Mouse (Mus musculus) bone marrow macrophage, adult 2 months (primary cell): ENCODE data around the gene Crk. TPM values are rescaled to one million over a fixed set of nuclear protein-coding genes. Genes with fewer than 3 reads are reported as not detected.

ENCODE experiments used
- H3K27ac ChIP-seq: 2 replicates; pipeline ENCODE4 v1.5.1; 2012; ENCODE audit warnings: low read depth, low read length; ENCODE audit not compliant: insufficient read depth
- H3K4me1 ChIP-seq: 2 replicates; pipeline ENCODE4 v1.6.1; 2012; ENCODE audit warnings: low read length; ENCODE audit not compliant: control insufficient read depth, insufficient read depth
- H3K4me3 ChIP-seq: 2 replicates; pipeline ENCODE4 v1.5.1; 2012; ENCODE audit warnings: mild to moderate bottlenecking, low read length, moderate library complexity; ENCODE audit not compliant: insufficient read depth
- CTCF ChIP-seq: IDR thresholded peaks from 2 replicates; pipeline ENCODE4 v1.5.1; 2012; ENCODE audit warnings: low read depth, mild to moderate bottlenecking, low read length, moderate library complexity
- POLR2A ChIP-seq: IDR thresholded peaks from 2 replicates; pipeline ENCODE4 v1.6.1; 2012; ENCODE audit warnings: mild to moderate bottlenecking, low read depth, low read length, borderline replicate concordance
- polyA plus RNA-seq: library from polyadenylated mRNA; stranded (reverse); fragments of >200 nt; gene quantifications from 2 replicates; pipeline ENCODE4 v1.2.4, GENCODE M21; 2012; ENCODE audit not compliant: missing spikeins, insufficient read depth, insufficient read length

Crk gene
- polyA plus RNA-seq, 1 experiment: 70.3 TPM

DNA sequence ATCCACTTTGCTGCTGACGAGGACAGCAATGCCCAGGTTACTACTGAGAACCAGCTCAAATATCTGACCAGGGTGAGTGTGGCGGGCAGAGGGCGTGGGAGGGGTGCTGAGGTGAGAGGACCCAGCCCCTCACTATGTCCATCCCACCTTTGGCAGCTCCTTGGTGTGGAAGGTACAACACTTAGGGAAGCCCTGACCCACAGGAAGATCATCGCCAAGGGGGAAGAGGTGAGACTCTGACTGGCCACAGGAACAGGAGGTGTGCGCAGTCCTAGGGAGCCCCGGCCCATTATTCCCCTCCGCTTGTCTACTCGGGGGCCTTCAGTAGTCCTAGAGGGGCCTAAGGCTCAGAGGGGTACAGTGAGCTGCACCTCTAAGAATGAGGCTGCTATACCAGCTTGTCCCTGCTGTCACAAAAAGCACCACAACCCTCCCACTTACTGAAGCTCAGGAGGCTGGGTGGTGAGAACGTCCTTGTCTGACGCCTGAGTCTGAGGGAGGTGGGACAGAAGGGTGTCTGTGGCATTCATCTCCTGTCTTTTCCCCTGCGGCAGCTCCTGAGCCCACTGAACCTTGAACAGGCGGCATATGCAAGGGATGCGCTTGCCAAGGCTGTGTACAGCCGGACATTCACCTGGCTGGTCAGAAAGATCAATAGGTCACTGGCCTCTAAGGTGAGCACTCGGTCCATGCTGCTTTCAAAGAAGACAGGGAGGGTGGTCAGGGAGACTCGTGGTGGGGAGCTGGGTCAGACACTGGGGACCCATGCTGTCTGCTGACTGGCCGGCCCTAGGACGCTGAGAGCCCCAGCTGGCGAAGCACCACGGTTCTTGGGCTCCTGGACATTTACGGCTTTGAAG, 17.9 kb upstream of the Crk start:
- TF ChIP-seq POLR2A (no peak), CTCF (no peak)
- Histone ChIP-seq H3K4me1 (peaks cover 20% of the 10 kb centered on the region), H3K4me3 (no peak overlapping the region), H3K27ac (no peak overlapping the region)

DNA sequence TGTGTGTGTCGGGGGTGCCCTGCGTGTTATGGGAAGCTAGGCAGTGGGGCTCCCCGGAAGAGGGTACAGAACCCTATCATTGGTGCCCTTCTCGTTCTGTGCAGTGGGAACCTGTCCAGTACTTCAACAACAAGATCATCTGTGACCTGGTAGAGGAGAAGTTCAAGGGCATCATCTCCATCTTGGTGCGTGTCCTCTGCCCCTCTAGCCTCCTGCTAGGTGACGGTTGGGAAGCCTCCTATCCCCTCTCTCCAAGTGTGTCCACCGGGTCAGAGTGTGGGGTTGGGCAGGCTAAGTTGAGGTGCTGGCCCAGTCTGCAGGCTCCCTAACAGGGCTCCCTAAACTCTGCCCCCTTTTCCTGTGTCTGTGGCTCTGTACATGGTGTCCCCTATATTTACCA, 16.9 kb upstream of the Crk start:
- TF ChIP-seq CTCF (no peak), POLR2A (no peak)
- Histone ChIP-seq H3K4me1 (peaks cover 20% of the 10 kb centered on the region), H3K4me3 (no peak overlapping the region), H3K27ac (no peak overlapping the region)

DNA sequence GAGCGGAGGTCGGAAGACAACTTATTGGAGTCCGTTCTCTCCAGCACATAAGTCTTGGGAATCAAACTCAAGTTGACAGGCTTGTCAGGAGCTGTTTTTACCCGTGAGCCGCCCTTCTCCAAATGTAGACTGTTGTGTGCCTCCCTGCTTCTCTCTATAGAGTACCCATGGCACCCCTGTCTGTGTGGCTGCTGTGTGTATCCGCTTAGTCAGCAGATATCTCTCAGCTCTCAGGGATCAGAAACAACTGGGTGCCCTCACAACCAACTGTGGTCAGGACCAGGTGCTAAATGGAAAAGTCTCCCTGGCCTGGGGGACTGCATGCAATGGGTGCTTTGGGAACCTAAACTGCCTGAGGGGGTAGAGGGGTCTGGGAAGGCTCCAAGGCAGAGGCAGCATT, 12.8 kb upstream of the Crk start:
- Histone ChIP-seq H3K27ac (no peak overlapping the region), H3K4me1 (peaks cover 12% of the 10 kb centered on the region)
- TF ChIP-seq CTCF (no peak), POLR2A (no peak)

DNA sequence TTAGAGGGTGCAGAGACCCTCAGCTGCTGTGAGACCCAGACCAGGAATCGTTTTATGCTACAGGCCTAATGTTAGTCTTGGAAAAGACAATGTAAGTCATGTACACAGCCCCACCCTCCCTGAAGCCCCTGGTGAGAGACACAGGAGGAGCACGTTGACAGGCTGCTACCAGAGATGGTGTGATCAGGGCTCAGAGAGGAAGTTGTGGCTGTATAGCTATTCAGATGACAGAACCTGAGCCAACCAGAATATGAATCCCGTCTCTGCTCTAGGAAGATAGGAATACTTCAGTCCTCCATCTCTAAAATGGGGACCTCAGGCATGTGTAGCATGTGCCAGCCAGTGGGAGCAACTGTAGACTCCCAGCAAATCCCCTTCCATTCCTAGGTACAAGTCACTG, 10.4 kb upstream of the Crk start:
- Histone ChIP-seq H3K27ac (no peak overlapping the region), H3K4me1 (peaks cover 12% of the 10 kb centered on the region), H3K4me3 (no peak overlapping the region)
- TF ChIP-seq CTCF: no peak
- no peak for TF ChIP-seq POLR2A

More for the DNA sequence above, 12.8 kb upstream of the Crk start:
- no peak overlapping the region for H3K4me3 ChIP-seq

DNA sequence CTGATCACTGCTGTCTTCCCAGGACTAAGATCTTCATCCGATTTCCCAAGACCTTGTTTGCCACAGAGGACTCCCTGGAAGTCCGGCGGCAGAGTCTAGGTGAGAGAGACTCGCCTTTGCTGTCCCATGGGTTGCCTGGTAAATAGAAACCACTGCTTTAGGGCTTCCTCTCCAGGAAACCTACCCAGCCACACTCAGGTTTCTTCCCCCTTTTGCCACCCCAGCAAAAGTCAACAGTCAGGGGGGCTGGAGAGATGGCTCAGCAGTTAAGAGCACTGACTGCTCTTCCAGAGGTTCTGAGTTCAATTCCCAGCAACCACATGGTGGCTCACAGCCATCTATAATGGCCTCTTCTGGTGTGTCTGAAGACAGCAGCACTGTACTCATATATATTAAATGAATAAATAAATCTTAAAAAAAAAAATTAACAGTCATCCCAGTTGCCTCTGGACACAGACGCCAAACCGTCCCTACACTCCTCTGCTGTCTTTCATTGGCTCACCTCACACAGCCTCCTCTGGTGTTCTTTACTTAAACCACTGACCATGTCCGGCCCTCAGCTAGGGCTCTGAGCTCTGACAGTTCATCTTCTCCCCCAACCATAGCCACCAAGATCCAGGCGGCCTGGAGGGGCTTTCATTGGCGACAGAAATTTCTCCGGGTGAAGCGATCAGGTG, 9.7 kb upstream of the Crk start:
- TF ChIP-seq CTCF (no peak), POLR2A (no peak)
- H3K4me3 ChIP-seq: no peak overlapping the region
- H3K4me1 ChIP-seq: peaks cover 12% of the 10 kb centered on the region
- H3K27ac ChIP-seq: no peak overlapping the region

DNA sequence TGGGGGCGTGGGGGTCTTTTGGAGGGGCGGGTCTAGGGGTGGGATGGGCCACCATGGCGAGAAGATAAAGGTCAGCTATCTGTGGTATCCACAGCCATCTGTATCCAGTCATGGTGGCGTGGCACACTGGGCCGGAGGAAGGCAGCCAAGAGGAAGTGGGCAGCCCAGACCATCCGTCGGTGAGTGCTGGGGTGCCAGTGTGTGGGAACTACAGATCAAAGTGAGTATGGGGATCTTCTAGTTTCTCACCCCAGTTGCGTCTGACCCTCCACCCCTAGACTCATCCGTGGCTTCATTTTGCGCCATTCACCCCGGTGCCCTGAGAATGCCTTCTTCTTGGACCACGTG, 9.2 kb upstream of the Crk start:
- Histone ChIP-seq H3K4me1 (peaks cover 12% of the 10 kb centered on the region), H3K27ac (no peak overlapping the region), H3K4me3 (no peak overlapping the region)
- TF ChIP-seq POLR2A (no peak), CTCF (no peak)

DNA sequence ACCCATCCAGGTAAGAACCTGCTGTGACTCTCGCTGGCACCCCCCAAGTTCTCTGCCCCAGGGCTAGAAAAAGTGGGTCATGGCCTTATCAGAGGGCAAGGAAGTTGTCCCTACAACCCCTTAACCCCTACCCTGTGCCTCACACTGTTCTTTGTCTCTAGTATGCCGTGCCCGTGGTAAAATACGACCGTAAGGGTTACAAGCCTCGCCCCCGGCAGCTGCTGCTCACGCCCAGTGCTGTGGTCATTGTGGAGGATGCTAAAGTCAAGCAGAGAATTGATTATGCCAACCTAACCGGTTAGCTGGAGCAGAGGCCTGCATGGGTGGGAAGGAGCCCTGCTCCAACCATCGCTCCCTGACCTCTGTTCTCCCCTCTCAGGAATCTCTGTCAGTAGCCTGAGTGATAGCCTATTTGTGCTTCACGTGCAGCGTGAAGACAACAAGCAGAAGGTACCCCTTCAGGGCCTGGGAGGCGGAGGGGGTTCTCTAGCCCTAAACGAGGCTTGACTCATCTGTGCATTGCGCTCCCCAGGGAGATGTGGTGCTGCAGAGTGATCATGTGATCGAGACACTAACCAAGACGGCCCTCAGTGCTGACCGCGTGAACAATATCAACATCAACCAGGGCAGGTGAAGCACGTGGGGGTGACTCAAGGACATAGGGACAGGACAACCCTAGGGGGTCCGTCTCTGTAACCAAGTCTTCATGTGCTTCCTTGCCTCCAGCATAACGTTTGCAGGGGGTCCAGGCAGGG, 7.5 kb upstream of the Crk start:
- Histone ChIP-seq H3K27ac (no peak overlapping the region), H3K4me3 (no peak overlapping the region), H3K4me1 (peaks cover 12% of the 10 kb centered on the region)
- TF ChIP-seq POLR2A: no peak
- no peak for TF ChIP-seq CTCF

DNA sequence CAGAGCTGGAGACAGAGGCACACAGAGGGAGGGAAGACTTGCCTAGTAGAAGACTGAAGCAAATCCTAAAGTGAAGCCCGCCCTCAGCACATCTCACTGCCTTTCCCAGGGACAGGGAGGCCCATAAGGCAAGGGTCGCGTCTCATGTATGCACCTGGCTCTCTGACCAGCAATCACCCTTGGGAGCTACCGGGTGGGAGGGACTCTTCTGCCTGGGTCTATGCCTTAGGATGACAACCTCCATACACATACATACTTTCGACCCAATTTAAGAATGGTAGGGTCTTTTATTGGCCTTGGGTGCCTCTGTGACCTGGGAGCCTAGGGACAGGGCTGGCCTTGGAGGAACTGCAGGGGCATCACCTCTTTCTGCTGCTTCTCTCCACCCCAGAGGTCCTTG, 5.6 kb upstream of the Crk start:
- Histone ChIP-seq H3K4me1 (peaks cover 25% of the 10 kb centered on the region), H3K4me3 (no peak overlapping the region), H3K27ac (no peak overlapping the region)
- TF ChIP-seq CTCF (no peak), POLR2A (no peak)

DNA sequence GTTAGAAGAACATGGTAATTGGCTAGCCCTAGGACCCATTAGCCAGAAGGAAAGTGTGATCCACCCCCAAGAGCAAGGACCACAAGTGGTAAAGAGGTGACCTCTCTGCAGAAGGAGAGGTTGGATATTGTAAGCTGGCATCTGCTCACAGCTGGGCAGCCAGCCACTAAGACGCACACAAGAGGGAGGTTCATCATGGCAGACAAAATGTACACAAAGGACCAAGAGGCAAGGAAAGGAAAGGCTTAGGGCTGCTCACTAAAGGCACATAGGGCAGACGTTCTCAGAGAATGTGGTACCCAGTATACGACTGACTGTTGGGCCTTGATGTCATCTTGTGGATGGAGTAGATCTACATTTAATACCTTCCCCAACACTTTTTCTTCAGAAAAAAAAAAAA, 4.2 kb upstream of the Crk start:
- H3K27ac ChIP-seq: no peak overlapping the region
- H3K4me3 ChIP-seq: no peak overlapping the region
- TF ChIP-seq POLR2A (no peak), CTCF (no peak)
- peaks cover 18% of the 10 kb centered on the region for H3K4me1 ChIP-seq
